Mouse (Mus musculus) liver, adult 2 months (tissue): ENCODE measurements at regions not wholly inside any gene's neighbourhood (a gene's known extent, or its start where the extent isn't known, plus 50 kb on each side); places are given as distances from the start of the nearest gene placed in this dataset.
A peak's percentile ranks its signal among the peaks of the same experiment; 100 is the strongest.

ENCODE experiments used
- DNase-seq: peaks from one replicate; pipeline ENCODE4 v3.0.0-alpha.2; 2011; ENCODE audit warnings: low read depth, low spot score; ENCODE audit errors: extremely low read depth
- H3K27ac ChIP-seq: fragments of 200-500 bp; replicated peaks from 2 replicates; pipeline ENCODE4 v1.5.1; 2012; ENCODE audit warnings: low read depth, mild to moderate bottlenecking, control low read depth, inconsistent platforms, low read length; ENCODE audit not compliant: insufficient read depth
- H3K27me3 ChIP-seq: fragments of 200-500 bp; 2 replicates; pipeline ENCODE4 v1.6.1; 2012; ENCODE audit warnings: mild to moderate bottlenecking, moderate library complexity, low read length, inconsistent platforms; ENCODE audit not compliant: control insufficient read depth, insufficient read depth
- H3K36me3 ChIP-seq: fragments of 200-500 bp; 2 replicates; pipeline ENCODE4 v1.6.1; 2012; ENCODE audit warnings: low read length, inconsistent platforms; ENCODE audit not compliant: control insufficient read depth, insufficient read depth
- H3K4me1 ChIP-seq: fragments of 200-500 bp; 2 replicates; pipeline ENCODE4 v1.6.1; 2011; ENCODE audit warnings: low read length; ENCODE audit not compliant: control insufficient read depth, insufficient read depth
- H3K4me3 ChIP-seq: fragments of 200-500 bp; 2 replicates; pipeline ENCODE4 v1.5.1; 2011; ENCODE audit warnings: low read depth, mild to moderate bottlenecking, control low read depth, low read length, moderate library complexity; ENCODE audit not compliant: insufficient read depth
- H3K79me2 ChIP-seq: fragments of 200-500 bp; 2 replicates; pipeline ENCODE4 v1.6.1; 2012; ENCODE audit warnings: inconsistent platforms, mild to moderate bottlenecking, low read length, moderate library complexity; ENCODE audit not compliant: control insufficient read depth, insufficient read depth
- H3K9ac ChIP-seq: fragments of 200-500 bp; 2 replicates; pipeline ENCODE4 v1.6.1; 2012; ENCODE audit warnings: low read depth, mild to moderate bottlenecking, control low read depth, inconsistent platforms, low read length
- CTCF ChIP-seq: fragments of 200-500 bp; IDR thresholded peaks from 2 replicates; pipeline ENCODE4 v1.5.1; 2011; ENCODE audit warnings: low read depth, low read length, control low read depth
- POLR2A ChIP-seq: fragments of 200-500 bp; IDR thresholded peaks from 2 replicates; pipeline ENCODE4 v1.6.1; 2011; ENCODE audit warnings: low read length, control low read depth; ENCODE audit not compliant: insufficient read depth; ENCODE audit errors: extremely low read depth
- WGBS: fragments of 180-500 bp; shearing (Covaris S2); methylation state at CpG from one replicate; pipeline ENCODE4 v1.1.7; 2018; 5-methylcytosine and 5-hydroxymethylcytosine counted together

DNA sequence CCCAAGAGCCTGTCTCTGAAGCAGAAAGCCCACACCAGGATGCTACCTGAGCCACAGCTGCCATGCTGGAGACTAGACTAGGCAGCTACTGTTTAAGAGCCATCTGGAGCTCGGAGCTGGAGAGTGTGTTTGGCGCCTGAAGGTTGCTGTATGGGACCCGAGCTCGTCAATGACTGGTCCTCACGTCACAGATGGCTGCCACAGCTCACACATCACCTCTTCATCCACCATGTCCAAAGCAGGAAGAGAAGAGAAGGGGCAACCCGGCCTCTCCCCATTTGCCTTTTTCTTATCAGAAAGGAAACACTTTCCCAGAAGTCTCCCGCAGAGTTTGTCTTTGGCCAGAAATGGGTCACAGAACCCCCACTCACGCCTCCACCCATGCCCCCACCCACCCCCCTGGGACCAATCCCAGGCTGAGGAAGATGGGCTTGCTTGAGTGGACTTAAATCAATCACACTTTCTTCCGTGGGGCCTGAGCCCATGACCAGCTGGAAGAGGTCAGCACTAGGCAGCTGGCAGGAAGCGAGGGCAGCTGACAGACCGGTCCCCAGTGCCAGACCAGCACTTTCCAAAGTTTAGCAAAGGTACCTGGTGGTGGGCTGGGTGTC is 53.5 kb upstream of the Ptpn1 start:
- Histone ChIP-seq H3K27ac (no peak overlapping the region), H3K4me1 (no peaks in the 10 kb centered on the region), H3K4me3 (no peak overlapping the region), H3K9ac (no peak overlapping the region), H3K27me3 (no peaks in the 10 kb centered on the region), H3K36me3 (no peaks in the 10 kb centered on the region), H3K79me2 (no peaks in the 10 kb centered on the region)
- DNase-seq: no peak
- whole genome bisulfite sequencing: 71% methylated on average over 11 of the region's 11 CpGs
- no peak for TF ChIP-seq CTCF
- TF ChIP-seq POLR2A: no peak

DNA sequence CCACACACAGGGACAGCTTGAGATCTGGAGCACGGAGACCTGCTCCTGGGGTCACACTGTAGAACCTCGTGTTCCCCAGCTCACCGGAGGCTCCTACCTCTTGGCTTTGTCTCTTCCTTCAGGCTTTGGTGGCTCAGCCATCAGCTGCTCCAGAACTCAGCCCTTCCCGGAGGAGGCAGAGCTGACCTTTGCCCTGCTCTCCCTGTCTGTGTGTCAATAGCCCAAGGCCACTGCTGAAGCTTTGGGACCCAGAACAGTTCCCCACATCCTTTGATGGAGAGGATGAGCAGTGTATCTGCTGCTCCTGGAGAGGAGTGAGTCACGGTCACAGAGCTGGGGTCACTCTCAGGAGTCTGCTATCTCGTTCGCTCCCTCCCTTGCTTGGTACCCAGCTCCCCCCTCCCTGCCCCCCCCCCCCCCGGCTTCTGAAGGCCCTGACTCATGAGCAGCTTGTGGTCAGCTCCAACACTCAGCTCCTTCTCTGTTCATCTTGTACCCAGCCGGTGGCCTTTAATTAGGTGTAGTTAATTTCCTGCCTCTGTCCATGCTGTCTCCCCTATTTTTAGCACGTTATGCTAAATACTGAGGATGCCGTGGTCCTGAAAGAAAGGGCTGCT is 54.5 kb upstream of the Ptpn1 start:
- WGBS: 62% methylated on average over 11 of the region's 11 CpGs
- Histone ChIP-seq H3K27ac (no peak overlapping the region), H3K4me3 (no peak overlapping the region), H3K4me1 (no peaks in the 10 kb centered on the region), H3K36me3 (no peaks in the 10 kb centered on the region), H3K27me3 (no peaks in the 10 kb centered on the region), H3K79me2 (no peaks in the 10 kb centered on the region), H3K9ac (no peak overlapping the region)
- no peak for TF ChIP-seq POLR2A
- TF ChIP-seq CTCF: no peak
- peak; percentile 51 for DNase-seq

DNA sequence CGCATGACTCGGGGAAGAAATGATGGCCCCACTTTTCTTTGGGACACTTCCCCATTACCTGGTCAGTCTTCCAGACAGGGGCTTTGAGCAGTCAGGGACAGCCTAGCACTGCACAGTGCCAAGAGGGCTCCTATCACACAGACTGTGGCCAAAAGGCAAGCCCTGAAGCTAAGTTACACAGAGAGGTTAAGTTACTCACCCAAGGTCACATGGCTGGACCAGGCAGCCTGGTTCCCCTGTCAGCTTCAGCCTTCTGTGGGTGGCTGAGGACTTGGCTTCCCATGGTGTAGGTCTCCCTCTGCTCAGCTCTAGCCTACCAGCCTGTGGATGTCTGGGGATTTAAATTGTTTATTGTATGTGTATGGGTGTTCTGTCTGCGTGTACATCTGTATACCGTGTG is 59.4 kb upstream of the Ptpn1 start:
- no peak overlapping the region for H3K9ac ChIP-seq
- no peak overlapping the region for H3K4me3 ChIP-seq
- no peaks in the 10 kb centered on the region for H3K79me2 ChIP-seq
- DNase-seq: no peak
- H3K27me3 ChIP-seq: no peaks in the 10 kb centered on the region
- H3K27ac ChIP-seq: no peak overlapping the region
- TF ChIP-seq CTCF: no peak
- no peak for TF ChIP-seq POLR2A
- 96% methylated on average over 4 of the region's 4 CpGs for WGBS
- peaks cover 5% of the 10 kb centered on the region; the same call in 1 of the 2 replicates for H3K4me1 ChIP-seq
- H3K36me3 ChIP-seq: no peaks in the 10 kb centered on the region

- 29% methylated on average over 6 of the region's 6 CpGs for WGBS
- TF ChIP-seq POLR2A (no peak), CTCF (no peak)
- no peak overlapping the region for H3K27ac ChIP-seq
- no peaks in the 10 kb centered on the region for H3K36me3 ChIP-seq
- H3K27me3 ChIP-seq: no peaks in the 10 kb centered on the region
- no peaks in the 10 kb centered on the region for H3K79me2 ChIP-seq
- peaks cover 12% of the 10 kb centered on the region; the same call in 1 of the 2 replicates for H3K4me1 ChIP-seq
- H3K4me3 ChIP-seq: no peak overlapping the region
- H3K9ac ChIP-seq: no peak overlapping the region
- DNase-seq: peak; percentile 78
These were observed 61.7 kb upstream of the Ptpn1 start for GRCm38 (mm10) chr2:167870153-167870552.

DNA sequence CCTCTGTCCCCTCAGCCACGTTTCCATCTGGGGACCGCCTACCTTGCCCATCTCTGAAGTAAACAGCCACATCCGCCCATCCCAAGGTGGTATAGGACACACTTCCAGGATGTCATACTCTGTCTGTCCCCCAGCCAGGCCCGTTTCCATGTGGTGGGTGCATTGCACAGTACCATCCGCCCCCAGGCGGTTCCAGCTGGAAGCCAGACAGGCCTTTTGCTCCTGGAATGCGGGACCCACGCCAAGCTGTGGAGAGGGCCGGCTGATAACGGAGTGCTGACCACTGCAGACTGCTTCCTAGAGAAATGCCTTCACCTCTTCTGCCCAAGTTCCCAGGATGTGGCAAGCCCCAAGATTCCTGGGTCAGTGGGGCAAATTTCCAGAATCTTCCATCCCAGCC is 65.1 kb upstream of the Ptpn1 start:
- peaks cover 20% of the 10 kb centered on the region for H3K4me1 ChIP-seq
- H3K9ac ChIP-seq: peak overlapping the region; percentile 18; the same call in 1 of the 2 replicates
- peak; percentile 63 for DNase-seq
- no peaks in the 10 kb centered on the region for H3K79me2 ChIP-seq
- H3K27ac ChIP-seq: no peak overlapping the region
- no peak overlapping the region for H3K4me3 ChIP-seq
- H3K27me3 ChIP-seq: no peaks in the 10 kb centered on the region
- TF ChIP-seq POLR2A: no peak
- peak; percentile 71 for TF ChIP-seq CTCF
- 18% methylated on average over 10 of the region's 10 CpGs for WGBS
- no peaks in the 10 kb centered on the region for H3K36me3 ChIP-seq

DNA sequence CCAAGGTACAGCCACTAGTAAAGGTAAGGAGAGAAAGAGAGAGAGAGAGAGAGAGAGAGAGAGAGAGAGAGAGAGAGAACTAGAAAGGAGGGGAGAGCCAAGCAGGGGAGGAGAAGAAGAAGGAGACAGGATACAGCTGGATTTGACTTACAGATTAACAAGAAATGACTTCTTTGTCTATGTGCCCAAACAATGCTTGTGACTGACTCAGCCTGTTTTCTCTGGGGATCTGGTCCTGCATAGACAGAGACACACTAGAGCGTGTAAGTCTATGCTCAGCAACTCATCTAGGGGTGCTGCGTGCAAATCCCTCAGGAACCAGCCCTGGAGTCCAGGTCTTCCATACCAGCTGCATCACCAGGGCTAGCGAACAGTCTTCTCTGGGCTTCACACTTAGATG is 66.3 kb upstream of the Ptpn1 start:
- Histone ChIP-seq H3K36me3 (no peaks in the 10 kb centered on the region), H3K4me3 (no peak overlapping the region), H3K27me3 (no peaks in the 10 kb centered on the region), H3K27ac (no peak overlapping the region), H3K9ac (no peak overlapping the region), H3K4me1 (peaks cover 29% of the 10 kb centered on the region), H3K79me2 (no peaks in the 10 kb centered on the region)
- DNase-seq: no peak
- TF ChIP-seq CTCF: no peak
- TF ChIP-seq POLR2A: no peak
- WGBS: 97% methylated on average over 3 of the region's 3 CpGs
